Mouse (Mus musculus): ENCODE data around the gene Lin9. TPM values are rescaled to one million over a fixed set of nuclear protein-coding genes. Genes with fewer than 3 reads are reported as not detected.

Lin9 gene
- 1.3 and 2.2 TPM in 2 replicates for polyA plus RNA-seq (2021; fragmentation: Nextera tagmentation)
- long read RNA-seq, experiment 1, transcript Lin9-203 (15 exons, 3,160 nt) = major isoform, 9 of 14 reads
- long read RNA-seq, experiment 1, partial matches to known transcripts = 2 of 14 reads
- long read RNA-seq, experiment 1, other reads (novel, unspliced or antisense) = 3 of 14 reads
- long read RNA-seq, experiment 2, partial matches to known transcripts = 3 of 5 reads
- long read RNA-seq, experiment 2, other reads (novel, unspliced or antisense) = 1 of 5 reads

GRCm38 (mm10) chr1:180641137-180641517 is at the start of gene Lin9:
Gene Lin9, plus strand, starts transcription at chr1:180641150.

GRCm38 (mm10) chr1:180696626-180697352 is 55.8 kb downstream of the Lin9 start, which contains the start of gene Mixl1:
Gene Mixl1, minus strand, starts transcription at chr1:180697034.

GRCm38 (mm10) chr1:180725704-180726179 is 84.8 kb downstream of the Lin9 start, which contains the start of gene Acbd3:
Gene Acbd3, plus strand, starts transcription at chr1:180726043.

Other genes starting within 250 kb of the Lin9 start
- 52.6 and 73.8 TPM in 2 replicates for gene Stum, start 157.6 kb upstream of the Lin9 start, polyA plus RNA-seq (2021; fragmentation: Nextera tagmentation)
- 32.1 and 36.2 TPM in 2 replicates for gene Parp1, start 72.2 kb upstream of the Lin9 start, polyA plus RNA-seq (2021; fragmentation: Nextera tagmentation)
- not detected in 2 replicates for gene Mixl1, start 55.9 kb downstream of the Lin9 start, polyA plus RNA-seq (2021; fragmentation: Nextera tagmentation)
- gene Acbd3, start 84.9 kb downstream of the Lin9 start, polyA plus RNA-seq (2021; fragmentation: Nextera tagmentation) = 6.0 TPM in 2 replicates
- gene H3f3a, start 172.8 kb downstream of the Lin9 start, polyA plus RNA-seq (2021; fragmentation: Nextera tagmentation) = 246 and 299 TPM in 2 replicates
- 13.4 and 16.2 TPM in 2 replicates for gene Sde2, start 210.0 kb downstream of the Lin9 start, polyA plus RNA-seq (2021; fragmentation: Nextera tagmentation)

All from left cerebral cortex, adult 6 months (tissue).